Mouse (Mus musculus): Measurements from ENCODE around the gene Apof. TPM values are rescaled to one million over a fixed set of nuclear protein-coding genes. Genes with fewer than 3 reads are reported as not detected.

Apof gene
- polyA plus RNA-seq (2016; fragmentation: Nextera tagmentation; extraction: Ambion mirVana) = not detected in 2 replicates

GRCm38 (mm10) chr10:128268371-128268770, at the start of gene Apof:
Gene Apof, plus strand, starts transcription at chr10:128268671.
- Histone ChIP-seq H3K36me3 (peaks cover 4% of the 10 kb centered on the region; the same call in 1 of the 2 replicates), H3K27ac (0 out of 2 replicates have a peak within 1 kb of the TSS, but pooled peaks have one; percentile 24), H3K4me3 (no peak within 1 kb of the TSS), H3K9me3 (no peaks in the 10 kb centered on the region), H3K27me3 (ENCODE audit: insufficient read depth, poor library complexity, severe bottlenecking) (no peaks in the 10 kb centered on the region), H3K4me1 (replicated peaks) (0 out of 2 replicates have a peak, but pooled peaks cover 14% of the 10 kb centered on the region)
- 80% methylated on average over 6 of the region's 6 CpGs for WGBS
- DNase-seq (ENCODE audit: low spot score) = no peak

DNA sequence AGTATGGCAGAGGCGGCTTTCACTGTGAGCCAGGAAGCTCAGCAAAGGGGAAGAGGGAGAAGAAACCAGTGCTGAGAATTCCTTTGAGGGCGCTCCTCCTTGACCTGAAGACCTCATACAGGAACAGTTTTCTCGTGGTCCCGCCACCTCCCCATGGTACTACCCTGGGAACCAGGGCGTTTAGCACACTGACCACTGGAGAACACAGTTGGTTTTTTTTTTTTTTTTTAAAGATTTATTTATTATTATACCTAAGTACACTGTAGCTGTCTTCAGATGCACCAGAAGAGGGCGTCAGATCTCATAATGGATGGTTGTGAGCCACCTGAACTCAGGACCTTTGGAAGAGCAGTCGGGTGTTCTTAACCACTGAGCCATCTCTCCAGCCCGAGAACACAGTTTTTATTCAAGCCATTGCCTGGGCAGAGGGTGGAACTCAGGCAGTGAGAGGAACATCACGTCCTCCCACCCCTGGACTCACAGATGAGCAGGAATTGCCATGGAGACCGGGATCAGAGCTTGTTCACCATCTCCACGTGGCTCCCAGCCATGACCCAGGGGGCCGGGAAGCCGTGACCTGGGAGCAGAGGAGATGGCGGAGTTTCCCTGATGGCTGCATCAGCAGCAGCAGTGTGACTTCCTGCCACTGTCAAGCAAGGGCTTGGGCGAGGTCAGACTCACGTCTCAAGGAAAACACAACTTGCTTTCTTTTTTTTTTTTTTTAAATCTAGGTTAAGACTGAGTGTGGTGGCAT, 46.8 kb upstream of the Apof start:
- H3K9me3 ChIP-seq = no peaks in the 10 kb centered on the region
- peaks cover 24% of the 10 kb centered on the region for H3K4me1 ChIP-seq (replicated peaks)
- no peak overlapping the region for H3K4me3 ChIP-seq
- H3K27ac ChIP-seq = no peak overlapping the region
- no peaks in the 10 kb centered on the region for H3K27me3 ChIP-seq (ENCODE audit: insufficient read depth, poor library complexity, severe bottlenecking)
- no peak for DNase-seq (ENCODE audit: low spot score)
- 62% methylated on average over 16 of the region's 16 CpGs for WGBS
- no peaks in the 10 kb centered on the region for H3K36me3 ChIP-seq

- Histone ChIP-seq H3K27me3 (ENCODE audit: insufficient read depth, poor library complexity, severe bottlenecking) (no peaks in the 10 kb centered on the region), H3K36me3 (no peaks in the 10 kb centered on the region), H3K4me3 (peak overlapping the region; percentile 1; the same call in 1 of the 2 replicates), H3K9me3 (no peaks in the 10 kb centered on the region), H3K27ac (no peak overlapping the region), H3K4me1 (replicated peaks) (peaks cover 24% of the 10 kb centered on the region)
- DNase-seq (ENCODE audit: low spot score) = no peak
- 52% methylated on average over 5 of the region's 5 CpGs for WGBS
Observed at GRCm38 (mm10) chr10:128225064-128225463, 43.4 kb upstream of the Apof start.

GRCm38 (mm10) chr10:128225538-128225937, 42.9 kb upstream of the Apof start, which contains the start of gene Mip:
Gene Mip, plus strand, starts transcription at chr10:128225838.
- DNase-seq (ENCODE audit: low spot score) = no peak
- Histone ChIP-seq H3K4me1 (replicated peaks) (peaks cover 24% of the 10 kb centered on the region), H3K27me3 (ENCODE audit: insufficient read depth, poor library complexity, severe bottlenecking) (no peaks in the 10 kb centered on the region), H3K4me3 (peak within 1 kb of the TSS; percentile 1; the same call in 1 of the 2 replicates), H3K36me3 (no peaks in the 10 kb centered on the region), H3K9me3 (no peaks in the 10 kb centered on the region), H3K27ac (no peak within 1 kb of the TSS)
- 49% methylated on average over 4 of the region's 4 CpGs for WGBS

DNA sequence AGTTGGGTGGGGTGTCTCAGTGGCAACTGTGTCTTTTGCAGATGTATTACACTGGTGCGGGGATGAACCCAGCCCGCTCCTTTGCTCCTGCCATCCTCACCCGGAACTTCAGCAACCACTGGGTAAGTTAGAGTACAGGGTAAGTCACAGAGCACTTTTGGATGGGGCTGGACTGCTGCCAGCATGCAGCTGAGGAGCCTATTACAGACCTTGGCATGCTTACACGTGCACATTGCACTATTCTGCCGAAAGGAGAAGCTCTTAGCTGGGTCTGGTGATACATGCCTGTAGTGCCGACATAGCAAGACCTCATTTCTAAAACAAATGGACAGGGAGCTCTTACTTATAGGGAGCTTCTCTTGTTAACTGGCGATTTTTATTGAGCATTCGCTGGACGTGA, 40.9 kb upstream of the Apof start:
- no peak overlapping the region for H3K4me3 ChIP-seq
- H3K9me3 ChIP-seq = no peaks in the 10 kb centered on the region
- 90% methylated on average over 9 of the region's 9 CpGs for WGBS
- DNase-seq (ENCODE audit: low spot score) = no peak
- H3K4me1 ChIP-seq (replicated peaks) = peaks cover 31% of the 10 kb centered on the region
- H3K27ac ChIP-seq = no peak overlapping the region
- H3K36me3 ChIP-seq = no peaks in the 10 kb centered on the region
- no peaks in the 10 kb centered on the region for H3K27me3 ChIP-seq (ENCODE audit: insufficient read depth, poor library complexity, severe bottlenecking)

- no peak for DNase-seq (ENCODE audit: low spot score)
Observed at GRCm38 (mm10) chr10:128228009-128228408, 40.5 kb upstream of the Apof start.

DNA sequence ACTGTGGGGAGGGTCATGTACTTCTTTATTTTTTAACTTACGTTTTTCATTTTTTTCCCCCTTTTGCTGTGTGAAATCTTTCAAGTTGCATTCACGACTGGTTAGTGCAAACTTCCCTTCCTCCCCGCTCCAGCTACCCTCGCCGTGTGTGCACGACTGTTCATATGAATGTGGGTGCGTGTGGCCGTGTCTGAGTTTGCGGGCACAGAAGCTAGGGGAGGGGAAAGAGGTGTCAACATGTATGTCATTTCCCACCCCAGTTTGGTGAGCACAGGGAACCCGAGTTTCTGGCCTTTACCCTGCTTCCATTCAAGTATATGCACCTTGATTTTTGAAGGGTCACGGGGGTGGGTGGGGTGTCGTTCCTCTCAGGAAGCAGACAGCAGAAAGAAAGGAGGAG, 37.9 kb upstream of the Apof start:
- DNase-seq (ENCODE audit: low spot score) = no peak
- no peak overlapping the region for H3K4me3 ChIP-seq
- H3K27me3 ChIP-seq (ENCODE audit: insufficient read depth, poor library complexity, severe bottlenecking) = no peaks in the 10 kb centered on the region
- H3K27ac ChIP-seq = peak overlapping the region; percentile 99
- WGBS = 82% methylated on average over 12 of the region's 12 CpGs
- peaks cover 15% of the 10 kb centered on the region for H3K36me3 ChIP-seq
- H3K9me3 ChIP-seq = no peaks in the 10 kb centered on the region
- H3K4me1 ChIP-seq (replicated peaks) = peaks cover 28% of the 10 kb centered on the region

More at GRCm38 (mm10) chr10:128228009-128228408, 40.5 kb upstream of the Apof start:
- Histone ChIP-seq H3K4me3 (no peak overlapping the region), H3K27ac (no peak overlapping the region), H3K27me3 (ENCODE audit: insufficient read depth, poor library complexity, severe bottlenecking) (no peaks in the 10 kb centered on the region), H3K36me3 (no peaks in the 10 kb centered on the region), H3K9me3 (no peaks in the 10 kb centered on the region), H3K4me1 (replicated peaks) (peaks cover 35% of the 10 kb centered on the region)
- WGBS = 96% methylated on average over 8 of the region's 8 CpGs

GRCm38 (mm10) chr10:128231146-128231545, 37.3 kb upstream of the Apof start:
- Histone ChIP-seq H3K27me3 (ENCODE audit: insufficient read depth, poor library complexity, severe bottlenecking) (no peaks in the 10 kb centered on the region), H3K36me3 (peaks cover 18% of the 10 kb centered on the region), H3K4me3 (peak overlapping the region; percentile 85), H3K27ac (peak overlapping the region; percentile 99), H3K9me3 (no peaks in the 10 kb centered on the region), H3K4me1 (replicated peaks) (peaks cover 22% of the 10 kb centered on the region)
- no peak for DNase-seq (ENCODE audit: low spot score)
- 44% methylated on average over 5 of the region's 5 CpGs for WGBS

- WGBS = under 1% methylated on average over 58 of the region's 58 CpGs
- peaks cover 19% of the 10 kb centered on the region for H3K4me1 ChIP-seq (replicated peaks)
- DNase-seq (ENCODE audit: low spot score) = peak; percentile 89
- H3K27me3 ChIP-seq (ENCODE audit: insufficient read depth, poor library complexity, severe bottlenecking) = no peaks in the 10 kb centered on the region
- H3K4me3 ChIP-seq = peak within 1 kb of the TSS; percentile 85
- H3K27ac ChIP-seq = peak within 1 kb of the TSS; percentile 99
- H3K9me3 ChIP-seq = no peaks in the 10 kb centered on the region
- H3K36me3 ChIP-seq = peaks cover 18% of the 10 kb centered on the region
Observed at GRCm38 (mm10) chr10:128231697-128232419, 36.6 kb upstream of the Apof start, which contains the start of gene Timeless. Gene Timeless, plus strand, starts transcription at chr10:128232065.

GRCm38 (mm10) chr10:128232420-128232985, 36.0 kb upstream of the Apof start:
- Histone ChIP-seq H3K27ac (peak overlapping the region; percentile 99), H3K4me1 (replicated peaks) (peaks cover 19% of the 10 kb centered on the region), H3K36me3 (peaks cover 19% of the 10 kb centered on the region), H3K9me3 (no peaks in the 10 kb centered on the region), H3K4me3 (peak overlapping the region; percentile 85), H3K27me3 (ENCODE audit: insufficient read depth, poor library complexity, severe bottlenecking) (no peaks in the 10 kb centered on the region)
- WGBS = under 1% methylated on average over 14 of the region's 14 CpGs
- peak; percentile 64 for DNase-seq (ENCODE audit: low spot score)

- H3K27me3 ChIP-seq (ENCODE audit: insufficient read depth, poor library complexity, severe bottlenecking) = no peaks in the 10 kb centered on the region
- no peak overlapping the region for H3K27ac ChIP-seq
- peaks cover 16% of the 10 kb centered on the region for H3K4me1 ChIP-seq (replicated peaks)
- H3K4me3 ChIP-seq = no peak overlapping the region
- DNase-seq (ENCODE audit: low spot score) = no peak
- H3K36me3 ChIP-seq = peaks cover 53% of the 10 kb centered on the region
- no peaks in the 10 kb centered on the region for H3K9me3 ChIP-seq
- 72% methylated on average over 4 of the region's 4 CpGs for WGBS
Observed at GRCm38 (mm10) chr10:128236321-128236720, 32.1 kb upstream of the Apof start.

DNA sequence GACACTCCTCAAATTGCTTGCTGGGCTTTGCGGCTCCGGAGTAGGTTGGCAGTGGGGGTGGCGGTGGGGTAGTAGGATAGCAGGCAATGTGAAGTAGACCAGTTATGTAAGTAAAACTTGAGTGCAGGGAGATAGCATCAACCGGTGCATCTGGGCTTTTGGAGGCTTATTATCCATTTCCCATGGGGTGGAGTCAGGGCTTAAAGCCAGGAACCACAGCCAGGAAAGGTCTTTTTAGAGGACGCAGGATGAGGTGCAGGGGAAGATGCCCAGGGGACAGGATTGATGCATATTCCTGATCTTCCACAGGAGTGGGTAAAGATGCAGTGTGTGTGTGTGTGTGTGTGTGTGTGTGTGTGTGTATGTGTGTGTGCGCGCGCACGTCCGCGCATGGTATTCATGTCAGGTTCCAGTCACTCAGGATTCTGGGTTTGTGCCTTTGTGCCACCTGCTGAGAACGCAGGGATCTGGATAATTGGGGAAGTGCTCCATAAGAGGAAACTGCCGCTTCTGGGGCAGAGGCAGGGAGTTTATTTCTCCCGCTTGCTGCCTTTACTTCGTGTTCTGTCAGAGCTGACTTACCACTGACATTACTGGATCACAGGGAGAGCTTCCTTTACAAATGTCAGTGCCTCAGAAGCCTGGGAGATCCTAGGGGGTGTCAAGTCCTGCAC, 30.5 kb upstream of the Apof start:
- peaks cover 69% of the 10 kb centered on the region for H3K36me3 ChIP-seq
- no peak overlapping the region for H3K4me3 ChIP-seq
- no peaks in the 10 kb centered on the region for H3K9me3 ChIP-seq
- DNase-seq (ENCODE audit: low spot score) = no peak
- 89% methylated on average over 15 of the region's 15 CpGs for WGBS
- H3K4me1 ChIP-seq (replicated peaks) = peaks cover 10% of the 10 kb centered on the region; the same call in 1 of the 2 replicates
- no peak overlapping the region for H3K27ac ChIP-seq
- no peaks in the 10 kb centered on the region for H3K27me3 ChIP-seq (ENCODE audit: insufficient read depth, poor library complexity, severe bottlenecking)
